Mouse (Mus musculus): ENCODE results near the gene Slc22a15.
A peak's percentile ranks its signal among the peaks of the same experiment; 100 is the strongest.

Slc22a15 gene

GRCm38 (mm10) chr3:101916525-101916924 lies 7.7 kb downstream of the Slc22a15 start:
- no peak for DNase-seq (ENCODE audit: low read depth)

GRCm38 (mm10) chr3:101915048-101915801 lies 9.0 kb downstream of the Slc22a15 start:
- DNase-seq (ENCODE audit: low read depth), result no peak

DNA sequence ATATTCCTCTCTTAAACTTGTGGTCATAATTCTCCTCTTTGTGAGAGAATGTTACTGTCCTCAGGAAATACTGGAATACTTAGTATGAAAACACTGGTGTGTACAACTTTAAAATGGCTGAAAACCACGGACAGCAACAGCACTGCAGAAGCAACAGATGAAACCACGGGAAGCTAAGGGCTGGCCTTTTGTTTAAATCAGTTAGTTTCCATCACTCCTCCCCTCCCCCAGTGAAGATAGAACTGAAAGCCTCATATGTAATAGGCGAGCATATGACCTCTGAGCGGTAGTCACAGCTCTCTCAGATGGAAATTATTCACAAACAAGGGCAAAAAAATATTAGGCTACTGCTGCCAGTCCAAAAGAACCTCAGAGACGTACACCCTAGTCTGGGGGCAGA lies 10.0 kb downstream of the Slc22a15 start:
- no peak for DNase-seq (ENCODE audit: low read depth)

DNA sequence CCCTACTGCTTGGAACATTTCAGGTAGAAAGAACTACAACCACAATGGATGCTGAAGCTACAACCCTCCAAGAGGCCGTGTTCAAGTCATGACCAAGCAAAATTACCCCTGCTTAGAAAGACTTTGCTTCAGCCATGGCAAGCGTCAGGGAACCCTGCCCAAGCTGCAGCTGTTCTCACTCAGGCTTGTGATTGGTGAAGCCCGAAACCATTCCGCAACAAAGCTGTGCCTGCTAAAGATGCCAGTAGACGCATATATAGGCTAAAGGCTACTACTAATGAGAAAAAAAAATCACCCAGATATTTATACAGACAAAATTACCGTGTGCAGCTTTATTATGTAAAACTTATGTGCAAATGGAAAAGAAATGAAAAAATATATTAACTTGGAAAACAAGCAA lies 12.2 kb downstream of the Slc22a15 start:
- no peak for DNase-seq (ENCODE audit: low read depth)

DNA sequence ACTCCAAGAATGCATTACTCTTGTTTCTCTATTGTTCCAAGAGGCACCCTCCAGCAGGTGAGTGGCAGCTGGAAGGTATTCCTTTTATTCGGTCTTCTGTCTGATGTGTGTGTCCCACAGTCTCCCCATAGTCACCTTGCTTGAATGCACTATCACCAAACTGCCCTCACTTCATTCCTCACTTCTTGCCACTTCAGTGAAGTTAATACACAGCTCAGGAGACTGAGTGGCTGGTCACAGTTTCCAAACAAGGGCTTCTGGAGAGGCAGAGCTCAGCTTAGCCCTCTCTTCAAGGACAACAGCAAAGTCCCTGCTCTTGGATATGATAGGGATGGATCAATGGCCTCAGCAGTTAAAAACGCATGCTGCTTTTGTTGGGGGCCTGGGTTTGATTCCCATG lies 17.2 kb downstream of the Slc22a15 start:
- no peak for DNase-seq (ENCODE audit: low read depth)

GRCm38 (mm10) chr3:101904776-101905175 lies 19.5 kb downstream of the Slc22a15 start:
- no peak for DNase-seq (ENCODE audit: low read depth)

- no peak for DNase-seq (ENCODE audit: low read depth)
These were observed 21.2 kb downstream of the Slc22a15 start for GRCm38 (mm10) chr3:101903091-101903490.

- DNase-seq (ENCODE audit: low read depth), result no peak
These were observed 21.9 kb downstream of the Slc22a15 start for GRCm38 (mm10) chr3:101902344-101902743.

DNA sequence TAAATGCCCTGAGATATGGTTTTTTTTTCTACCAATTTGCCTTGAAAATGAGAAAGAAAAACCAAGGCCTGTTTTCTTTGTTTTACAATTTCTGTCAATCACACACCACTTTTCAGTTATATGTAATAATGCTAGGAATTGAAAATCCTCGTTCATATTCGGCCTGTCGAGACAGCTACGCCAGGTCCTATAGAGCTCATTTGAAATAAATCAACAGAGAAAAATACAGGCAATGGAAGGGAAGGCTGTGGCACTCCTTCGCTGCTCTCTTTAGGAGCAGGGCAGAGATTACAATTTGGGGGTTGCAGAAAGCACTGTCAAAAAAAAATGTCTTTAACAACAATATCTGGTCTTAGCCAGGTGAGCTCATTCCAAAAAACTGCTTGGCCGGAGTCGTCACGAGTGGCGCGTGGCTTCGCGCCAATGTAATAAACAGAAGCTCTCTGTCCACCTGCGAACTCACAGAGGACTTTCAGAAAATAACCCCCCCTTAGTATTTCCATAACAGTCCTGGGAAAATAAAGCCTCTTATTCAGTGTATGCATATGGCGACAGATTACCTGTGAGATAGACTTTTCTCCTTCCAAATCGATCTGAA lies 26.8 kb downstream of the Slc22a15 start:
- no peak for DNase-seq (ENCODE audit: low read depth)

DNA sequence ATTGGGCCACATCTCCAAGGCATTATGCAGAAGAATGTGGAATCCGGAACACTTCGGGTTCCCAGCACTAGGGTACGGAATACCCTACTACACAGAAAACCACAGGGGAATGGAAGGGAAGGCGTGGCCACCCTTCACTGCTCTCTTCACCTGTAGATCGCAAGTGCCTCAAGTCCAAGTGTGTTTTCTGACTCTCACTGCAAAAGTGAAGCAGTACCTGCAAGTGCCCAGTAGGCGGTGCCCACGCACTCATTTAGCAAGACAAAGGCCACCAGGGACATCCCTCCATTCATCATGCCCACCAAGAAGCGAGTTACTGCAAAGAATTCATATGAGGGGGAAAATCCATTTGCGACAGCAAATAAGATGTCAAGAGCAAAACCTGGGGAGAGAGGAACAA lies 27.4 kb downstream of the Slc22a15 start:
- peak; percentile 68 for DNase-seq (ENCODE audit: low read depth)

DNA sequence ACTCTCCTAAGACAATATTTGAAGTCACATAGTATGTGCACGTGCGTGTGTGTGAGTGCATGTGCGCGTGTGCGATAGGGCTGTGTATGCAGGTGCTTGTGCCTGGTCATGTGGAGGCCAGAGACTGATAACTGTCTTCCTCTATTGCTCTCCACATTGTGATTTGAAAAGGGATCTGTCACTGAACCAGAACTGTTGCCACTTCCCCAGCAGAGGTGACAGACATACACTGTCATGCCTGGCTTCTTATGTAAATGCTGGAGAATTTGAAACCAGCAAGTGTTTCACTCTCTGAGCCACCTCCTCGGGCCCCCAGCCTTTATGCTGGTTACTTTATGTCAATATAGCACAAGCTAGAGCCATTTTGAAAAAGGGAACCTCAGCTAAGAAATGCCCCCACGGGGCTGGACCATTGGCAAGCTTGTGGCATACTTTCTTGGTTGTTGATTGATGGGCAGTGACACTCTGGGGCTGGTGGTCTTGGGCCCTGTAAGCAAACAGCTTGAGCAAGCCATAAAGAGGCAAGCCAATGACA lies 28.8 kb downstream of the Slc22a15 start:
- DNase-seq (ENCODE audit: low read depth), result no peak

DNA sequence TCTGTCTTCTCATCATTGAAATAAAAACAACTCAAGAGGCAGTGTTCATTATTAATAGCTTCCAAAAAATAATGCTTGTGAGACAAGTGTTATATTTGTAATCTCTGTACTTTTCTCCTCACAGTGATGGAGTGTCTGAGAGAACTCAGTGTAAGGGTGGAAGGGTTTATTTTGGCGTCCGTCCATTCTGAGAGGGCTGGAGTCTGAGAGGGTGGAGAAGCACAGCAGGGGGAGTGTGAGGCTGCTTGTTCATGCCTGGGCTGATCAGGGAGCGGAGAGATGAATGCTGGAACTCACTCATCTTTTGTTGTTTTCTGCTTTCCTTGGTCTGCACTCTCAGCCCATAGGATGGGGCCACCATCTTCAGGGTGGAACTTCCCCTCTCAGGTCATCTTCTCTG lies 38.7 kb downstream of the Slc22a15 start:
- DNase-seq (ENCODE audit: low read depth), result no peak

DNA sequence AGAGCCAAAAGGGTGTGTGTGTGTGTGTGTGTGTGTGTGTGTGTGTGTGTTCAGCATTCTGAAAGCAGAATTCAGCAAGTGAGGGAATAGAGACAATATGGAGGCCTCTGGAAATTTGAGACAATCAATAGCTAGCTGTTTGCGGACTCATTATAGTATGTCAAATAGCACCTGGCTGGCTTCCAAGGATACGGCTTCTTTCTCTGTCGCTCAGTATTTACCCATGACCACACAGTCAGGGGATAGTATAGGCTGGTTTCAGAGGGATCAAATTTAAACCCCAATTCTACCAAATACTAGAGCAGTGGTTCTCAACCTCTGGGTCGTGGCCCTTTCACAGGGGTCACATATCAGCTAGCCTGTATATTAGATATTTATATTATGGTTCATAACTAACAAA lies 39.2 kb downstream of the Slc22a15 start:
- DNase-seq (ENCODE audit: low read depth), result no peak

- DNase-seq (ENCODE audit: low read depth), result no peak
These were observed 40.4 kb downstream of the Slc22a15 start for GRCm38 (mm10) chr3:101883902-101884301.

DNA sequence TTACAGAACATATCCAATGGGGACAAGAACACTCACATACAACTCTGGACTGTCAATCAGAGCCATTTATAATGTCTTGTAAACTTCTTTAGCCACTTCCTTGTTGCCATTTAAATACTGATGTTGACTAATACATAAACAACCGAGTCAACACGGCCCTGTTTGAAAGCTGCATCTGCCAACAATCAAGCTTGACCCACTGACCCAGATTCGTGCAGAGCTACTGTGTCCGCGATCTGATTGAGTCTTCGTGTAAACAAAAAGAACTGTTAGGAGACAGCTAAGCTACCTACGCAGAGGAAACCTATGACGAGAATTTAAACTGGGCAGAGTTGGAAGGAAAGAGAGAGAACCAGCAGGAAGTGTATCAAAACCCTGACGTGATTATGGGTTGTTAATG lies 42.5 kb downstream of the Slc22a15 start:
- no peak for DNase-seq (ENCODE audit: low read depth)

DNA sequence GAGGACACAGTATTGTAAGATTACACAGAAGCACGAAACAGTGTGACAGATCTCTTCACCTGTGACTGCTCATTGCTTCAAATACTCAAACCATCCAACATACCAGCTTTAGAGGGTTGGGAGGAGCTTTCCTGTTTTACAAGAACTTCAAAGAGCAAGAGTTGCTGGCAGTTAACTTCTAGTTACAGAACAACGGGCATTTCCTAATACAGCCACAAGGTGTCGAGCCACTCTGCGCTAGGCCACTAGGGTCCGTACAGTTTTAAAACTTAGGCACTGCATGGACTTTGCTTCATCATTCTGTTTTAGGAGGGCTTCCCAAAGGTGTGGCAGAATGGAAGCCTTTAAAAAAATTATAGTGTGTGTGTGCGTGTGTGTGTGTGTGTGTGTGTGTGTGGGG lies 43.4 kb downstream of the Slc22a15 start:
- DNase-seq (ENCODE audit: low read depth), result no peak

DNA sequence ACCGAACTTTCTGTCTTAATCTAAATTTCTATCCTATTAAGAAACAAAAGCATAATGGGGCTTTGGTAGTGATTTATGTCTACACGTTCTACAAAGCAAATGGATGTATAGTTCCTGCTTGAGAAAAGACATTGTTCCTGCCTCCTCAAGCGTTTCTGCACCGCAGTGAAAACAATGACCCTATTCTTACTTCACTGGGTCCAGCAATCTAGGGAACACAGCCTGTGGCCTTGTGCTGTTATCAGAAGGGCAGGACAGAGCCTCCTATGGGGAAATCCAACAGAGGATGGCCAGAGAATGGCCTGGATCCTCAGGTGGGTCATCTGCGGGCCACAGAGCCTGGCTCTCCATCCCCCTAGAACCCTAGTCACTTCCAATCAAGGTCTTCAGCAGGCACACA lies 46.1 kb downstream of the Slc22a15 start:
- DNase-seq (ENCODE audit: low read depth), result no peak

DNA sequence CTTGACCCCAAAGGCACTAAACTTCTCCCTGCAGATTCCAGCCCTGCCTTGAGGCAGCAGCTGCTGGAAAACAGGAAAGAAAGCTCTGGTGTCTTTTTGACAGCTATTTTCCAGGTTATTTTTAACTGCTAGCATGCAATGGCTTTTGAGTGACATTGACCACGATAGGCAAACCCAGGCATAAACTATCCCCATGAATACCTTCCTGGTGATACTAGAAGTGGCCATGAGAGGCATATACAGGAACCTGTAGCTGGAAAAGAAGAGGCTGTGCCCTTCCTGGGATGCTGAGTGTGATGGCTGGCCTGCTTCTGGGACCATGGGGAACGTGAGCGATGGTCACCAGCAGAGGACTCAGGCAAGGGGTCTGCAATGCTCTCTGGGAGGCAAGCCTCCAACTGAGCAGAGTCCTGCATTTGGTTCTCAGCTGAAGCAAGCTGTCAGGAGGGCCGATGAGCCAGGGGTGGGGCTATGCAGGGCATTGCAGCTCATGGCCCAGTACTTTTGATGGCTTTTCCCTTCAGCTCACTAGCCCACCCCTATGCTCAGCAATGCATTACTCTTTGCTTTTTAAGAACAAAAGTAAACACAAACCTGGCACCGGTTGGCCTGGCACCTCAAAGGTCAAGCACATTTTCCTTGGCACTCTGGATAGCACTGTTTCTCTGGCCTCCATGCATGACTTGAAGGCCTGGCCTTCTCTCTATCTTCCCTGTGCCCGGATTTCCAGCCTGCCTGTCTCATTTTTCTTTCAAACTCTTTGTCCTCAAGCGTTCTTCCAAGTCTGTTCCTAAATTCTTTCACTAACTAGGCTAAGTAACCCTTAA lies 47.6 kb downstream of the Slc22a15 start:
- no peak for DNase-seq (ENCODE audit: low read depth)

DNA sequence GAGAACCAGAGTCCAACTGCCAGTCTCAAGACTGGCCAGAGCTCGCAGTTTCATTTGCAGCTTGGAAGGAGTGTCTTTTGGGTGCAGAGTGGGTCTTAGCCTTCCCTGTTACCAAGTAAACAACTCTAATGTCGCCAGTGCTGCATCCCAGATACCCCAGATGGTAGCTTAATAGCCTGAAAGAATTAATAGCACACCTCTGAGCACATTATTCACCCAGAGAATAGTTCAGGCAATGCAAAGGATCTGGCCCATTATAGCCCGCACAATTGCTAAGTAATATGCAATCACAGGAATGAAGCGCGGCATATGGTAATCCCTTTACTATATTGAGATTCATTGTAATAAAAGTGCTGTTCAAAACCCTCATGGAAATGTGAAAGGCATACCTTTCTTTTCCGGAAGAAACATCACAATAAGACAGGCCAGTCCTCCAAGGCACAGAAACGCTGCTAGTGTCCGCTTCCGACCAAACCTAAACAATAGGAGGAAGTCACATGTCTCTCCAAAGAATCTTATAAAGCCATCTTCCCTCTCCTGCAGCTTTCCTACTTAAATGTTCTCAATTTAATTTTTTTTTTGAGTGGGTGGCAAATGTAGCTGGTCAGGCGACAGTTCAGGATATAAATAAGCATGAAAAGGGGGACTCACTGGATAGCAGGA lies 48.9 kb downstream of the Slc22a15 start:
- no peak for DNase-seq (ENCODE audit: low read depth)

DNA sequence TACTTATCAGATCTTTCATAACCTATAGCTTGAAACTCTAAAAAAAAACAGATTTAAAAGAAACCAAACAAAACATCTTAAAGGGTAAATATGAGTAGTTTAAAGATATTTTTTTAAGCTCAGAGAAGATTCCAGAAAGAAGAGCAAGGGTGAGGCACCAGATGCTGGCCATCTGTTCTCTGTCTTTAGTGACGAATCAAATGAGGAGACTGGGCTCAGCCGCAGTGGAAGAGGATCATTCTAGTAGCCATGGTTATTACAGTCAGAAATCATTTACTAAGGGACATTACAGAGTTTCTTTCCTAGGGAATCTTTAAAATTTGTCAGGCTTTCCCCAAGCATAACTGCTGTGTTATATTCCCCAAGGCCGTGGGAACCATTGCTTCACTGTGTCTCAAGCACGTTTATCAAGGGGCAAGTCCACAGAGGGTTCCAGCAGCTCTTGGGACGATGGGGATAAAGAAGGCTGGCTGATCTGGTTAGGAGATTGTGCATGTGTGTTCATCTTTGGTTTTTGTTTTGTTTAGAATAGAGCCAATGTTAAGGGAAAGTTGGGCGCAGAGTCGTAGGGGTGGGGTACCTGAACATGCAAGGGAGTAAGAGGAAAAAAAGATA lies 51.1 kb downstream of the Slc22a15 start:
- DNase-seq (ENCODE audit: low read depth), result no peak

DNA sequence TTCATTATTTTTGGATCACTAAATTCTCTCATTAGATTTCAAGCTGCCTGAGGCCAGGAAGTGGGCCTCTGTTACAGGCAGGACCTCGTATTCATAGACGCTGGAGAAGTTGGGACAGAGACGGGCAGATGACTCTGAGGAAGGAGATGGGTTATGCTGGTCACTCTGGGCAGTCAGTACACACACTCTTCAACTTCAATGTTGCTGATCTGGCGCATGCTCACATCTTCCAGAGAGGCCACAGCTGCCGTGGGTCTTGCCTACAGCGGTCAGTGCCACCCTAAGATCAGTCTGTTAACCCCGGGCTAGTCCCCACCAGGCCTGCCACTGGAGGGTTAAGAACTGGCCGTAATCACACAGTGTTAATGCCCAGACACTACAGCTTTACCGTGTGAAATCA lies 52.3 kb downstream of the Slc22a15 start:
- no peak for DNase-seq (ENCODE audit: low read depth)

- DNase-seq (ENCODE audit: low read depth), result no peak
These were observed 57.2 kb downstream of the Slc22a15 start for GRCm38 (mm10) chr3:101867001-101867421.

Data from c-Kit-positive CD71-negative TER-119-negative erythroid progenitor cells, embryonic 14.5 days (primary cell).